Mouse (Mus musculus) megakaryocyte, adult 5-6 weeks (primary cell): ENCODE results near the gene Tfip11. TPM values are rescaled to one million over a fixed set of nuclear protein-coding genes. Genes with fewer than 3 reads are reported as not detected.

Experiments
- ATAC-seq: 2 replicates; pipeline ENCODE4 v1.8.0; 2016; ENCODE audit warnings: mild to moderate bottlenecking, inconsistent platforms; ENCODE audit not compliant: poor library complexity, severe bottlenecking
- total RNA-seq, 2 experiments: library from RNA; stranded (forward) in 1 of 2; stranded (reverse) in 1 of 2; fragments of 153-499, 151-499 nt in 1 of 2; fragments of 221-1000, 200-1000 nt in 1 of 2; gene quantifications; 2 replicates each; pipeline versions ENCODE4 v1.2.3 to v1.2.4; 2015 to 2017

Gene Tfip11
- total RNA-seq (2015) (11.3 and 11.7 TPM in 2 replicates), total RNA-seq (2017) (11.6 and 14.5 TPM in 2 replicates)

GRCm38 (mm10) chr5:112325546-112326445 is at the start of gene Tfip11:
Gene Tfip11 (plus strand): TSS chr5:112326358.
- ATAC-seq = peak; percentile 89

- no peak for ATAC-seq
These were observed 49.2 kb upstream of the Tfip11 start for GRCm38 (mm10) chr5:112276907-112277348.

GRCm38 (mm10) chr5:112277906-112278470 is 48.2 kb upstream of the Tfip11 start:
- no peak for ATAC-seq

- ATAC-seq = no peak
These were observed 46.8 kb upstream of the Tfip11 start for GRCm38 (mm10) chr5:112279181-112280021.

GRCm38 (mm10) chr5:112280151-112280550 is 46.0 kb upstream of the Tfip11 start:
- peak; percentile 36 for ATAC-seq

GRCm38 (mm10) chr5:112280863-112281660 is 45.1 kb upstream of the Tfip11 start:
- no peak for ATAC-seq

- ATAC-seq = peak; percentile 41
These were observed 44.5 kb upstream of the Tfip11 start for GRCm38 (mm10) chr5:112281676-112282075.

- ATAC-seq = no peak
These were observed 43.9 kb upstream of the Tfip11 start for GRCm38 (mm10) chr5:112282123-112282779.

GRCm38 (mm10) chr5:112282780-112283482 is 43.2 kb upstream of the Tfip11 start:
- no peak for ATAC-seq

- no peak for ATAC-seq
These were observed 42.5 kb upstream of the Tfip11 start for GRCm38 (mm10) chr5:112283543-112284202.

- no peak for ATAC-seq
These were observed 42.0 kb upstream of the Tfip11 start for GRCm38 (mm10) chr5:112284203-112284582.

GRCm38 (mm10) chr5:112285548-112286085 is 40.5 kb upstream of the Tfip11 start:
- ATAC-seq = no peak

- ATAC-seq = no peak
These were observed 39.6 kb upstream of the Tfip11 start for GRCm38 (mm10) chr5:112286608-112286983.

- ATAC-seq = peak; percentile 83
These were observed 39.0 kb upstream of the Tfip11 start for GRCm38 (mm10) chr5:112286984-112287641.

GRCm38 (mm10) chr5:112287652-112288051 is 38.5 kb upstream of the Tfip11 start:
- ATAC-seq = 0 out of 2 replicates have a peak, but pooled peaks have one; percentile 5

- ATAC-seq = no peak
These were observed 37.7 kb upstream of the Tfip11 start for GRCm38 (mm10) chr5:112288193-112289141.

- no peak for ATAC-seq
These were observed 36.9 kb upstream of the Tfip11 start for GRCm38 (mm10) chr5:112289236-112289635.
